Mouse (Mus musculus) mouse embryonic stem cell (cell line): ENCODE data around the gene Zfp69.

Experiments
- in situ Hi-C, 2 experiments: fragments of 300-500 bp; cut with MboI; formaldehyde crosslinking; loops; 1 replicate in 1 of 2; 3 replicates in 1 of 2; pipeline ENCODE4 v1.14.3; 2019 to 2020; ENCODE audit warnings: low sequenced_read_pairs in 2 of 2, low pct_unique_long_range_greater_than_20kb in 1 of 2, mixed read lengths in 1 of 2; ENCODE audit not compliant: unreplicated experiment in 1 of 2

The Zfp69 gene

GRCm38 (mm10) chr4:120951428-120951973 is at the start of gene Zfp69:
Gene Zfp69, minus strand, starts transcription at chr4:120951699.
- in situ Hi-C loops: no loop called here

GRCm38 (mm10) chr4:121001042-121001441 is 49.5 kb upstream of the Zfp69 start:
- in situ Hi-C loops: no loop called here

- in situ Hi-C loops: no loop called here
These were observed 44.4 kb upstream of the Zfp69 start for GRCm38 (mm10) chr4:120995911-120996310.

DNA sequence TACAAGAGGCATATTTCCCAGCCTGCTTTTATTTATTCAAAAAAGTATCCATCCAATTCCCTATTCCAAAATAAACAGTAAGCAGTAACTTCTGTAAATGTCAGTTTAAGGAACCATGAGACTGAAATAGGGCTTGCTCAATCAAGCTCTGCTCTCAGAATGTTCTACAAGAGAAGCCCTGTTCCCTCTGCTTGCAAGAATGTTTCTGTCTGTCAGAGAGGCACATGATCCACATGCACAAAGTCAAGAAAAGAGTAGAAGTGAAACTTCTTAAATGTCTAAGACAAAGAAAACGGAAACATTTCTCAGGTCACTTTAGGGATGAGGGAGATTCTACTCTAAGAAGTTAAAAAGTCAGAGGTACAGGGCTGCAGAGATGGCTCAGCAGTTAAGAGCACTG is 41.5 kb upstream of the Zfp69 start:
- in situ Hi-C loops: no loop called here

- in situ Hi-C loops: no loop called here
These were observed 40.8 kb upstream of the Zfp69 start for GRCm38 (mm10) chr4:120992284-120992683.

- in situ Hi-C loops: no loop called here
These were observed 35.8 kb upstream of the Zfp69 start for GRCm38 (mm10) chr4:120987319-120987718.

- in situ Hi-C loops: no loop called here
These were observed 34.9 kb upstream of the Zfp69 start for GRCm38 (mm10) chr4:120986446-120986845.

DNA sequence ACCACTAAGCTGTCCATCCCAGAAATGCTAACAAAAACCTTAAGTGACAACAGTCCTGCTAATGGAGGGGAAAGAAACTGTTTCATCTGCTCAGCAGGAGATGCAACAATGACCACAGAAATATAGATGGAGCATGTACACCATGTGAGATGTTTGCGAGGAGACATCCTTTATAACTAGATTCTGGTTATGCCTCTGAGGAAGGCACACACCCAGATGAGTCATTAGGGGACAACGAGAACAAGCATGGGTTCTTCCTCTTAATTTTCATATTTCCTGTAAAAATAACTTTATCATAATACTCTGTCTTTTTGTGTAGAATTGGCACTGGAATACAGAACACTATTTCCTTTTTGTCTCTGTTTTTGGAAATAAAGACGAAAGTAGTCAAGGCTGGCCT is 26.7 kb upstream of the Zfp69 start:
- in situ Hi-C loops: no loop called here

GRCm38 (mm10) chr4:120975428-120975734 is 23.9 kb upstream of the Zfp69 start:
- in situ Hi-C loops: no loop called here

DNA sequence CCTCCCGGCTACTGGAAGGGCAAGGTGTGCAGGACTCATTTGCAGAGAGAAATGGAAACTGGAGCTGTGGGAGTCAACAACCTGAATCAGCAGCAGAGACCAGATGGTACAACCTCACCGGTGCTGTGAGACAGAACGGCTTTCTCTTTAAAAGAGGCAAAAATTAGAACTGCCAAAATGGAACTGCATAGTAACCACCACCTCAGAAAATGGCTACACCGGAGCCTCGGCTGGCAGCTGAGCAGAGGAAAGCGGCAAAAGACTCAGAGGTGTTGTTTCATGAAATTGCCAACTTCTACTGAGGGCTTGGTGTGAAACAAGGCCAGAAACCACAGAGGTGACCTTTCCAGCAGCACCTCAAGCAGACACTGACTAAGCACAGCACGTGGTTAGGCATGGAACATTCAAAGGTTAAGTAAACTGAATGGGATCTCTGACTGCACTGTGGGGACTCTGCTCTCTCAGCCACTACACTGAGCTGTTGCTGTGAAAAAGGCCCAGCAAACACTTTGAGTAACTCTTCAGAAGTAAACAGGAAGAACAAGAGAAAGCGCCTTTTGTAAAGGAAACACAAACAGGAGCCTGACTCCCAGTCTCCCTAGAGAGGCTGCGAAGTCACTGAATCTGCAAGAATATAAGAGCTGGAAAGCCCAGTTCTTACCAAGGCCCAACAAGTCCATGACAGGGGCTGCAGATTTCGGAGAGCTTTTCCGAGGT is 23.4 kb upstream of the Zfp69 start:
- in situ Hi-C loops: no loop called here

- in situ Hi-C loops: no loop called here
These were observed 20.3 kb upstream of the Zfp69 start for GRCm38 (mm10) chr4:120971842-120972241.

- in situ Hi-C loops: no loop called here
These were observed 18.1 kb upstream of the Zfp69 start for GRCm38 (mm10) chr4:120969382-120970146.

DNA sequence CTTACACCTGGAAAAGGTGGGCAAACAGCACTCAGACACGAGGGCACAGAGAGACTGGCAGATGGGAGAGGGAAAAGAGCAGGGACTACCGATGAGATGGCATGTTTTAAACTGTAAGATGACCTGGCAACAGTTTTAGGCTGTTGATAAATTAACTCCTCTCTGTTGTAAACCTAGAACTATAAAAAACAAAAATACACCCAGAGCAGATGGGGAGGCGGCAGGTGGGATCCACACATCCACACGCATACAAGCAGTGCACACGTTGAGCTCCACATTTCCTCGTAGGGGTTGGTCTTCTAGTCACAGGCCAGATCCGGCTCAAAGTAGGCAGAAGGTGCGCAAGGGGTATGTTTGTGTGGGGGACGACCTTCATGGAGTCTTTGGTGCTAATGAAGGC is 17.0 kb upstream of the Zfp69 start:
- in situ Hi-C loops: no loop called here

- in situ Hi-C loops: no loop called here
These were observed 4.1 kb upstream of the Zfp69 start for GRCm38 (mm10) chr4:120955586-120955985.

DNA sequence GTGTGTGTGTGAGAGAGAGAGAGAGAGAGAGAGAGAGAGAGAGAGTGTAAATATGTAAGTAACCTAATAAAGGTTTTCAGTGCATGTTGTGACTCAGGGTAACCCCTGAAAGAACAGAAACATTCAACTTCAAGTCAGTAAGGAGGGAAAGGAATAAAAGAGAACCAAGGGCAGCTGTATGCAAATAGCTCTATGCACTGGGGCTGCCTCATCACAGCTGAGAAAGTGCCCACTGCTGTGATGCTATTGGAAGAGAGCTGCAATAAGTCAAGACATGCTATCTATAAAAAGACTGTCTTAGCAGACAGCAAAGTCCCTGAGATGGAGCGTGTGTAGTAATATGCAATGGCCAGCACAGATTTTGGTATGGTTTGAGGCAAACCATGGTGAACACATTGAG is 2.2 kb upstream of the Zfp69 start:
- in situ Hi-C loops: no loop called here

- in situ Hi-C loops: no loop called here
These were observed 1.5 kb upstream of the Zfp69 start for GRCm38 (mm10) chr4:120953038-120953437.

GRCm38 (mm10) chr4:120952163-120952562 is 664 bp upstream of the Zfp69 start:
- in situ Hi-C loops: no loop called here

DNA sequence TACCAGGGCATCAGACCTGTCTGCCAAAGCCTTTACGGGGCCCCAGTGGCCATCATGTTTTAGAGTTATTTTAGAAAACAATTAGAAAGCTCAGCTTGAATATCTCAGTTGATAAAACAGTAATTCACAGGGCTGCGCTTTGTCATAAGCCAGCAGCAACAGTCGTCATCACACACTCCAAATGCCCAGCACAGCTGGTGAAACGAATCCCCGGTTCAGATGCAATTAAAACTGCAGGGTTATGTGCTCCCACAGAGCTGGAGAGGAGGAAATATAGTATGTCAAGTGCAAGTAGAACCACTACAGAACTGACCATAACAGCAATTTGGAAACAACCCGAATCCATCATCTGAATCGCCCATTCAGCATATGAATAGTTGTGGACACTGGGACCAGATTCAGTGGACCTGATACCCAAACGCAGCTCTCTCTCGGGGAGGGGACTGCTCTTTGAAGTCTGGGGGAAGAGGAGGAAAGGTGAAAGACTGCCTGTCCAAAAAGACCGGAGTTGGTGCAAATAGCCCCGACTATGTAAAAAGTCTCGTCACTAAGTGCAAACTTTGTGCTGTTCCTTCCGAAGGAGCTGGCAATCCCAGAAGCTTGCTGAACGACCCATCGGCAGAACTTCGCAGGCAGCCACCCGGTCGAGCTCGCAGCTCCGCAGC is 604 bp downstream of the Zfp69 start:
- in situ Hi-C loops: no loop called here

GRCm38 (mm10) chr4:120948938-120949337 is 2.6 kb downstream of the Zfp69 start:
- in situ Hi-C loops: no loop called here
